Mouse (Mus musculus): ENCODE data around the gene Tchp. TPM values are rescaled to one million over a fixed set of nuclear protein-coding genes. Genes with fewer than 3 reads are reported as not detected.

Tchp gene
- polyA plus RNA-seq (2015; fragmentation: Nextera tagmentation; extraction: Ambion mirVana) = 16.5 and 17.4 TPM in 2 replicates

DNA sequence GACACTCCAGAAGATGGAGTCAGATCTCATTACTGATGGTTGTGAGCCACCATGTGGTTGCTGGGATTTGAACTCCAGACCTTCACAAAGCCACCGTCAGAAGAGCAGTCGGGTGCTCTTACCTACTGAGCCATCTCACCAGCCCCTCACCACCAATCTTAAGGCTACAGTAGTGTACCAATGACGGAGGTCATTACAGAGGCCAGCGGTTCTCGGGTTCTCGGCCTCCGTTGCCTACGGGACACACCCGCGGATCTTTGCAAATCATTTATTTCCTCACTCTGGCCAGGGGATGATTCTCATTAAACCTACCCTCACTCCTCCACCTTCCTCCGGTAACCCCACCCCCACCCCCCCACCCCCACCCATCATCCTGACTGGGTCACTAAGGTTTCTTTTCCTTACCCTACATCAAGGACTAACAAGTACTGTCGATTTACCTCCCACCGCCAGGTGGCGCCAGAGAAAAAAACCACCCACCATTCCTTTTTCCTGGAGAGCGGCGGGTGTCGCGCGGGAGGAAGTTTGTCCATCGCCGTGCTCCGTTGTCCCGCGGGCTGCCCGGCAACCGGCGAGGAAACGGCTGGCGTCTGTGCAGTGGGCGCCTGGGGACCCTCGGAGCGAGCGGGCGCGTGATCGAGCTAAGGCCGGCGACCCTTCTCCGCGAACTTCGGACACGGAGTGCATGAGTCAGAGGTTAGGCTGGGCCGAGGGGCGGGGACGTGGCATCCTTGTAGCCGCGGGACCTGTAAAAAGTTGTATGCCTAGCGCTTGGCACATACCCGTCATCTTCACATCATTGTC is at the start of gene Tchp:
Gene Tchp, plus strand, starts transcription at position 496 of the 804 bp plus-strand sequence.
- WGBS = 2% methylated on average over 49 of the region's 49 CpGs
- peaks cover 32% of the 10 kb centered on the region for H3K36me3 ChIP-seq
- peak; percentile 76 for ATAC-seq (replicated peaks; ENCODE audit: low FRiP score)
- H3K9ac ChIP-seq = peak within 1 kb of the TSS; percentile 86
- H3K4me3 ChIP-seq (replicated peaks) = peak within 1 kb of the TSS; percentile 82
- H3K27ac ChIP-seq = no peak within 1 kb of the TSS
- H3K27me3 ChIP-seq = no peaks in the 10 kb centered on the region
- H3K9me3 ChIP-seq (replicated peaks) = no peaks in the 10 kb centered on the region
- H3K4me2 ChIP-seq = peak within 1 kb of the TSS; percentile 75
- peaks cover 8% of the 10 kb centered on the region for H3K4me1 ChIP-seq

DNA sequence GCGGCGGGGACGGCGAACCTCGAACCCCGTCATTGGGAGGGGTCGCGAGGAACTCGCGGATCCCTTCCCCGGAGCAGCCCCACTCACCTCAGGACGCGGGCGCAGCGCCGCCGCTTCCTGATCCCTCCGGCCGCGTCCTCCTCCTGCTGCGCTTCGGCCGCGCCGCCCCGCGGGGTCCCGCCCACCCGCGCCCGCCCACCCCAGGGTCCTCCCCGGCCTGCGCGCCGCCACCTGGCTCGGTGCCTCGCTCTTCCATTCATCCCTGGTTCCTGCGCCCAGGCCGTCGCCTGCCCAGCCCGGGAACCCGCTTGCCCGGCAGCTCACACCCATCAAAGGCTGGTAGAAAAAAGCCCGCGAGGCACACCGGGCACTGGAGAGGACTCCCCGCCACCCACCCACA is 49.3 kb upstream of the Tchp start, which contains the start of gene Trpv4:
Gene Trpv4, minus strand, starts transcription at position 167 of the 400 bp plus-strand sequence.
- Histone ChIP-seq H3K9ac (peak within 1 kb of the TSS; percentile 61), H3K27me3 (peaks cover 34% of the 10 kb centered on the region), H3K4me2 (peak within 1 kb of the TSS; percentile 96), H3K9me3 (replicated peaks) (0 out of 2 replicates have a peak, but pooled peaks cover 3% of the 10 kb centered on the region), H3K4me1 (peaks cover 51% of the 10 kb centered on the region), H3K36me3 (no peaks in the 10 kb centered on the region), H3K27ac (peak within 1 kb of the TSS; percentile 75), H3K4me3 (replicated peaks) (peak within 1 kb of the TSS; percentile 63)
- peak; percentile 50; the same call in 1 of the 2 replicates for ATAC-seq (replicated peaks; ENCODE audit: low FRiP score)
- WGBS = under 1% methylated on average over 30 of the region's 47 CpGs

DNA sequence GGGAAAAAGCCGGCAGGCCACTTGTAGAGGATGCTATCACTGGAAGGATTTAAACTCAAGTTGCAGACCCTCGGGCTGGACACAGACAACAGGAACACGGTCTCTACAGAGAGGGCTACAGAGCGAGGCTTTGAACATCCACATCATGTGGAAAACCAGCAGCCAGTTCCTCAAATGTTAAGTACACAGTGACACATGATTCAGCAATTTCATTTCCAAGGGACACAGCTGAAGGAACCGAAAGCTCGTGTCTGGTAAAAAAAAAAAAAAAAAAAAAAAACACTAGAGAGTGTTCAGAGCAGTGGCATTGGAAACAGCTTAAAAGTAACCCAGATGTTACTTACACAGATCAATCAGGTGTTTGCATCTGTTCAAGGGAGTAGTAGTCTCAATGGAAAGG is 46.5 kb upstream of the Tchp start:
- Histone ChIP-seq H3K9ac (no peak overlapping the region), H3K27ac (no peak overlapping the region), H3K27me3 (peaks cover 34% of the 10 kb centered on the region), H3K4me1 (peaks cover 41% of the 10 kb centered on the region), H3K4me2 (no peak overlapping the region), H3K4me3 (replicated peaks) (no peak overlapping the region), H3K9me3 (replicated peaks) (0 out of 2 replicates have a peak, but pooled peaks cover 3% of the 10 kb centered on the region), H3K36me3 (no peaks in the 10 kb centered on the region)
- ATAC-seq (replicated peaks; ENCODE audit: low FRiP score) = no peak
- 52% methylated on average over 6 of the region's 6 CpGs for WGBS

DNA sequence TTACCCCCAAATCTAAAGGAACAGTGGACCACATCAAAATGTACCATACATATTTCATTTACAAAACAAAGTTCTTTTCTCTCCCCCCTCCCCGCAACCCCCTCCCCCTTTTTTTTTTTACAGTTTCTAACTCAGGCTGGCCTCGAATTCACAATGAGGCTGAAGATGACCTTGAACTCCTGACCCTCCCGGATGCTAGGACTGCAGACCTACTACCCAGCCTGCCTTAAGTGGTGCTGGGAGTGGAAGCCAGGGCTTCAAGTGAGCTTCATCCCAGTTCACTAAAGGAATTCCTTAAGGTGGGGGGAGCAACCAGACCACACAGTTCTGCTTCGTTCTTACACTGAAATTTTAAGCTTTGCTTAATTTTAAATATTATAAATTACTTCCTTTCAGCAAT is 43.4 kb upstream of the Tchp start:
- peaks cover 7% of the 10 kb centered on the region for H3K27me3 ChIP-seq
- WGBS = 79% methylated on average over 4 of the region's 4 CpGs
- no peak for ATAC-seq (replicated peaks; ENCODE audit: low FRiP score)
- no peaks in the 10 kb centered on the region for H3K36me3 ChIP-seq
- H3K9ac ChIP-seq = no peak overlapping the region
- no peak overlapping the region for H3K4me2 ChIP-seq
- peaks cover 22% of the 10 kb centered on the region for H3K4me1 ChIP-seq
- H3K9me3 ChIP-seq (replicated peaks) = 0 out of 2 replicates have a peak, but pooled peaks cover 3% of the 10 kb centered on the region
- H3K4me3 ChIP-seq (replicated peaks) = no peak overlapping the region
- no peak overlapping the region for H3K27ac ChIP-seq

DNA sequence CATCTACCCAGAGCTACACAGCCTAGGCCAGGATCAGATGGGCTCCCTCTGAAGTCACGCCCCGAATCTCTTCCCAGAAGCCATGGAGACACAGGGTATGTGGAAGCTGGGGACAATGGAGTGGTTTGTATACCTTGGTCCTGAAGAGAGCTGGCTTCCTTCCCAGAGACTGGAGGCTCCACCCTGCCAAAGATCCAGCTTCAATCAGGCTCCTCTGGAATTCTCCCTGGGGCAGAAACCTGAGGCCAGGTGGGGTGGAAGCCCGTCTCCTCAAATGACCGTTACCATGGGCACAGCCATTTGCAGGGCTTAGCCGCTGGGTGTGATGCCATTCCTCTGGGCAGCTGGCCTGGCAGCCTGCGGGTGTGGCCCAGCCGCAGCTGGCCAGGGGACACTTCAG is 42.8 kb upstream of the Tchp start:
- H3K9me3 ChIP-seq (replicated peaks) = 0 out of 2 replicates have a peak, but pooled peaks cover 3% of the 10 kb centered on the region
- ATAC-seq (replicated peaks; ENCODE audit: low FRiP score) = no peak
- H3K36me3 ChIP-seq = peaks cover under 1% of the 10 kb centered on the region; the same call in 1 of the 2 replicates
- peaks cover under 1% of the 10 kb centered on the region; the same call in 1 of the 2 replicates for H3K27me3 ChIP-seq
- 74% methylated on average over 7 of the region's 7 CpGs for WGBS
- H3K27ac ChIP-seq = peak overlapping the region; percentile 41; the same call in 1 of the 2 replicates
- H3K9ac ChIP-seq = no peak overlapping the region
- no peak overlapping the region for H3K4me2 ChIP-seq
- H3K4me1 ChIP-seq = peaks cover 21% of the 10 kb centered on the region
- no peak overlapping the region for H3K4me3 ChIP-seq (replicated peaks)

DNA sequence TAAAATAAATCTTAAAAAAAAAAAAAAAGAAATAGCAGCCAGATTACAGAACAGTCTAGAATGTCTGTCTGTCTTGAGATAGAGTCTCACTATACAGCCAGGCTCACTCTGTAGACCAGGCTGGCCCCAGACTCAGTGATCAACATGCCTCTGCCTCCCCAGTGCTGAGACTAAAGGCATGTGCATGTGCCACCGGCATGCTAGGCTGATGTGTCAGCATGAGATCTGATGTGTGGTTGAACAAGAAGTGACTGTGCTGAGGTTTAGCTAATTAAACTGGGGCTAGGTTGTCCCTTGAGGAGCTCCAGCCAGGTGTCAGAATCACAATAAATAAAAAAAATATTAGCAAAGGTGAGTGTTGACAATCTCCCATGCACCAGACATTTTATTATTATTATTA is 40.9 kb upstream of the Tchp start:
- H3K27me3 ChIP-seq = no peaks in the 10 kb centered on the region
- 69% methylated on average over 1 of the region's 1 CpGs for WGBS

DNA sequence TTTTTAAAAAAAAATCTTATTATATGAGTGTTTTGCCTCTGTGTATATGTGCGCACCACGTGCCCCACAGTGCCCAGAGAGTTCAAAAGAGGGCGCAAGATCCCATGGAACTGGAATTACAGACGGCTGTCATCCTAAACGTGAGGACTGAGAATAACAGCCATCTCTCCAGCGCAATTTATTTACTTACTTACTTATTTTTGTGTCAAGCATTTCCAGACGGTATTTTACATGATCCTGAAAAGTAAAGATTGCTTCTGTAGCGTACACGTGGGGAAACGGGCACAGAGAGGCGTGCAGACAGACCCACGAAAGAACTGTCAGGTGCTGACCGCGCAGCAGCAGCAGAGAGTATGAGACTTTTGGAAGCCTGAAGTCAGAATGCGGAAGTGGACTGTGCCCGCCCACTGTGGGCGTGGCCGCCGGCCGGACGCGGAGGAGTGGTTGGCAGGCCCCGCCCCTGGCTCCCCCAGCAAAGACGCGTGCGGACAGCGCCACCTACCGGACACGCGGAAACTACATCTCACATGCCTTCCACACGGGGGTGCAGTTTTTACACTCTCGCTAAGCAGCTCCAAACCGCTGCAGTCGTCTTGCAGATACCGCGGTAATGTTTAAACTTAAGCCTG is 40.2 kb upstream of the Tchp start:
- H3K27me3 ChIP-seq = no peaks in the 10 kb centered on the region
- WGBS = 3% methylated on average over 36 of the region's 36 CpGs
- peak overlapping the region; percentile 60 for H3K4me2 ChIP-seq
- H3K36me3 ChIP-seq = peaks cover 7% of the 10 kb centered on the region; the same call in 1 of the 2 replicates
- H3K4me3 ChIP-seq (replicated peaks) = peak overlapping the region; percentile 36
- peak; percentile 83 for ATAC-seq (replicated peaks; ENCODE audit: low FRiP score)
- no peaks in the 10 kb centered on the region for H3K9me3 ChIP-seq (replicated peaks)
- H3K4me1 ChIP-seq = peaks cover 21% of the 10 kb centered on the region
- peak overlapping the region; percentile 73 for H3K27ac ChIP-seq
- peak overlapping the region; percentile 18; the same call in 1 of the 2 replicates for H3K9ac ChIP-seq

More for the DNA sequence above, 40.9 kb upstream of the Tchp start:
- no peak overlapping the region for H3K9ac ChIP-seq
- peaks cover 7% of the 10 kb centered on the region; the same call in 1 of the 2 replicates for H3K36me3 ChIP-seq
- H3K27ac ChIP-seq = no peak overlapping the region
- 0 out of 2 replicates have a peak, but pooled peaks cover under 1% of the 10 kb centered on the region for H3K9me3 ChIP-seq (replicated peaks)
- H3K4me2 ChIP-seq = 0 out of 2 replicates have a peak overlapping the region, but pooled peaks have one; percentile 60
- no peak overlapping the region for H3K4me3 ChIP-seq (replicated peaks)
- ATAC-seq (replicated peaks; ENCODE audit: low FRiP score) = no peak
- H3K4me1 ChIP-seq = peaks cover 21% of the 10 kb centered on the region

DNA sequence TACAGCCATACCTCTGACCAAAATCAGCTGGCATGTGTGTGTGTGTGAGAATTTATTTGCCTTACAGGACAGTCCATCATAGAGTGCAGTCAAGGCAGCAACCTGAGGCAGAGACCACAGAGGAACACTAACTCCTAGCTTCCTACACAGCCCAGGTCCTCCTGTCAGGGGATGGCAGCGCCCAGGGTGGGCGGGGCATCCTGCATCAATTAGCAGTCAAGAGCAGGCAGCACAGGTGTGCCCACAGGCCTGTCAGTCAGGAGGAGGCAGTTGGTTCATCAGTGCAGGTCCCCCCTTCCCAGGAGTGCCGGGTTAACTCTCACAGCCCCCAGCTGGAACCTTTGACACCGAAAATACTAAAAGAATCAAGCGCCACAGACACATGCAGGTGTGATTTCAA is 38.5 kb upstream of the Tchp start:
- Histone ChIP-seq H3K36me3 (peaks cover 19% of the 10 kb centered on the region), H3K9ac (no peak overlapping the region), H3K4me1 (peaks cover 21% of the 10 kb centered on the region), H3K4me3 (replicated peaks) (no peak overlapping the region), H3K27ac (no peak overlapping the region), H3K4me2 (no peak overlapping the region), H3K9me3 (replicated peaks) (no peaks in the 10 kb centered on the region), H3K27me3 (no peaks in the 10 kb centered on the region)
- ATAC-seq (replicated peaks; ENCODE audit: low FRiP score) = no peak
- 94% methylated on average over 5 of the region's 5 CpGs for WGBS

DNA sequence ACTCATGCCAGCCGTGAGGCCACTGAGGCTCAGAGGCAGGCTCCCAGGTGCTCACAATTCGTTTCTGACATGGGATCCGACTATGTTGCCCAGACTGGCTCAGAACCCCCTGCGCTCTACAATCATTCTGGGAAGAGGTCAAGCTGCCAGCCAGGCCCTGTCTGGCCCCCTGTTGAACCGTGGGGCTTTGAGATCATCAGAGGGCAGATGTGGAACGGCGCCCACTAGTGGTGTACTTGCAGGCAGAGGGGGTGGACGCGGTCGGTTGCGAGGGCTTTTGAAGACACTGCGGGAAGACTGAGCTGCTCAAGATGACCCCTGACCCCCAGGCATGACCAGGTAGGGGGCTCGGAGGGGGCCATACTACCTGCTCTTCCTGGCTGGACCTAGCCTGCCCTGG is 34.4 kb upstream of the Tchp start:
- no peak for ATAC-seq (replicated peaks; ENCODE audit: low FRiP score)
- no peak overlapping the region for H3K4me3 ChIP-seq (replicated peaks)

DNA sequence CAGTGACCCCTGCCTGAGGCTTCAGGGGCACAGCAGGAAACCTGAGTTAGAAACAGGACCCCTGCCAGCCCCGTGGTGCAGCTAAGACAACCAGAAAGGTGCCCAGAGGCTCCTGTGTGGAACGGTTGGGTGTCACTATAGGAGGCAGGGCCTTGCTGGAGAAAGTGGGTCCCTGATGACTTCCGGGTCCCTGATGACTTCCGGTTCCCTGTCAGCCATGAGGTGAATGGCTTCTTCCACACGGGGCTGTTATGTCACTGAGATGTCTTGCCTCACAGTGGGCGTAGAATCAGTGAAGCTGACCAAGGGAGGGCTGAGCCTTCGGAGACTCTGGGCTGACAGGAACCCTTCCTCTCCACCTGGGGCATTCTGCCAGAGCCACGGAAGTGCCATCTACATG is 33.0 kb upstream of the Tchp start:
- H3K36me3 ChIP-seq = peaks cover 32% of the 10 kb centered on the region

More for the DNA sequence above, 34.4 kb upstream of the Tchp start:
- Histone ChIP-seq H3K27me3 (no peaks in the 10 kb centered on the region), H3K4me2 (no peak overlapping the region), H3K9ac (no peak overlapping the region), H3K27ac (no peak overlapping the region), H3K36me3 (peaks cover 32% of the 10 kb centered on the region), H3K4me1 (no peaks in the 10 kb centered on the region), H3K9me3 (replicated peaks) (no peaks in the 10 kb centered on the region)
- 89% methylated on average over 13 of the region's 13 CpGs for WGBS

DNA sequence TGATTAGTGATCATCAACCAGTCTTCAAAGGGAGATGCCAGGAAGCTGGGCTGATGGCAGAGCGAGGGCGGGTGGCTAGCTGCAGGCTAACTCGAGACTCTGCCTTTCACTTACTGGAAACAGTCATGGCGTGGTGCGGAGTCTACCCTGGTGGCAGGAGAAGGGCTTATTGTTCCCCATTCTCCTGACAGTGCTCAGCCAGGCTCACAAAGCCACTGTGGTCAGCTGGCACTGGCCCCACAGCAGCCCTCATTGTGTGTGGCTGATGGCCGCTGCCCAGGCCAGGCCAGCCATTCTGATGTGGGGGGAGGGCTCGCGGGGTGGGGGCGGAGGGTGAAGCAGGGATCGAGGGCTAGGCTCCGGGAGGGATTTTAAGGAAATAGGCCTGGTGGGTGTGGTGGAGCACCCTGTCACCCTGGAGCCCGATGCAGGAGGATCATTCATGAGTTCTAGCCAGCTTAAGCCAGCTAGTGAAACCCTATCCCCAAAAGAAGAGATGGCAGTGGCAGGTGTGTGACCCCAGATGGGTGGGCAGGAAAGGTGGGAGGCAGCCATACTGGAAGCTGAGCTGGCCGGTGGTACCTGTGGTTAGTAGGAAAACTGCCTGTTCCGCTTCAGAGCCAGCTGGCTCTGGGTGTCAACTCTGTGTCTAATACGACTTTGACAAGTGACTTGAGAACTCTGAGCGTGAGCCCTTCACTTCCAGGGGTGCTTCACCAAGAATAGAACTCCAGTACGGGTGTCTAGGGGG is 27.5 kb upstream of the Tchp start:
- ATAC-seq (replicated peaks; ENCODE audit: low FRiP score) = 0 out of 2 replicates have a peak, but pooled peaks have one; percentile 30
- H3K9ac ChIP-seq = no peak overlapping the region

More for the DNA sequence above, 33.0 kb upstream of the Tchp start:
- 88% methylated on average over 8 of the region's 8 CpGs for WGBS
- H3K4me2 ChIP-seq = no peak overlapping the region
- H3K4me3 ChIP-seq (replicated peaks) = no peak overlapping the region
- H3K4me1 ChIP-seq = peaks cover 13% of the 10 kb centered on the region
- no peak overlapping the region for H3K9ac ChIP-seq
- ATAC-seq (replicated peaks; ENCODE audit: low FRiP score) = no peak
- no peaks in the 10 kb centered on the region for H3K27me3 ChIP-seq
- H3K9me3 ChIP-seq (replicated peaks) = no peaks in the 10 kb centered on the region
- no peak overlapping the region for H3K27ac ChIP-seq

More for the DNA sequence above, 27.5 kb upstream of the Tchp start:
- Histone ChIP-seq H3K4me2 (no peak overlapping the region), H3K4me3 (replicated peaks) (no peak overlapping the region), H3K4me1 (peaks cover 63% of the 10 kb centered on the region), H3K9me3 (replicated peaks) (no peaks in the 10 kb centered on the region), H3K36me3 (peaks cover 13% of the 10 kb centered on the region; the same call in 1 of the 2 replicates), H3K27me3 (no peaks in the 10 kb centered on the region), H3K27ac (peak overlapping the region; percentile 54)
- WGBS = 53% methylated on average over 17 of the region's 17 CpGs

All from kidney, embryonic 15.5 days (tissue).